Mouse (Mus musculus) liver, embryonic 13.5 days (tissue): ENCODE measurements around the gene Otulin. TPM values are rescaled to one million over a fixed set of nuclear protein-coding genes. Genes with fewer than 3 reads are reported as not detected.

Experiments used
- ATAC-seq: fragments of 200-750 bp; cut with Nextera tagmentation; 2 replicates; pipeline ENCODE4 v1.8.0; 2017; ENCODE audit warnings: low read depth, mild to moderate bottlenecking, moderate number of reproducible peaks, moderate library complexity
- DNase-seq: peaks from one replicate; pipeline ENCODE4 v3.0.0; 2022
- H3K27ac ChIP-seq: fragments of 300-500 bp; sonication (generic); 2 replicates; pipeline ENCODE4 v1.5.1; 2015; ENCODE audit warnings: moderate library complexity, mild to moderate bottlenecking, inconsistent platforms
- H3K27me3 ChIP-seq: fragments of 300-500 bp; sonication (generic); 2 replicates; pipeline ENCODE4 v1.6.1; 2015; ENCODE audit warnings: mild to moderate bottlenecking, inconsistent platforms
- H3K36me3 ChIP-seq: fragments of 300-500 bp; sonication (generic); 2 replicates; pipeline ENCODE4 v1.6.1; 2015; ENCODE audit warnings: mild to moderate bottlenecking, inconsistent platforms
- H3K4me1 ChIP-seq: fragments of 300-500 bp; sonication (generic); replicated peaks from 2 replicates; pipeline ENCODE4 v1.6.1; 2015; ENCODE audit warnings: inconsistent platforms
- H3K4me2 ChIP-seq: fragments of 300-500 bp; sonication (generic); 2 replicates; pipeline ENCODE4 v1.6.1; 2015; ENCODE audit warnings: inconsistent platforms, mild to moderate bottlenecking, moderate library complexity
- H3K4me3 ChIP-seq: fragments of 300-500 bp; sonication (generic); replicated peaks from 2 replicates; pipeline ENCODE4 v1.5.1; 2015; ENCODE audit warnings: mild to moderate bottlenecking, inconsistent platforms
- H3K9ac ChIP-seq: fragments of 300-500 bp; sonication (generic); 2 replicates; pipeline ENCODE4 v1.6.1; 2015; ENCODE audit warnings: mild to moderate bottlenecking, inconsistent platforms
- H3K9me3 ChIP-seq: fragments of 300-500 bp; sonication (generic); replicated peaks from 2 replicates; pipeline ENCODE4 v1.6.1; 2016; ENCODE audit warnings: inconsistent platforms
- WGBS: fragments of 180-500 bp; shearing (Covaris S2); methylation state at CpG from one replicate; pipeline ENCODE4 v1.1.7; 2015; ENCODE audit not compliant: insufficient replicate concordance; 5-methylcytosine and 5-hydroxymethylcytosine counted together
- microRNA-seq: library from miRNA; unstranded; fragments of <30 nt; microRNA quantifications from one replicate; pipeline ENCODE4, GENCODE M21; 2016
- polyA plus RNA-seq: library from polyadenylated mRNA; unstranded; fragments of >200 nt; fragmentation: Nextera tagmentation; extraction: Ambion mirVana; gene quantifications from 2 replicates; pipeline ENCODE4 v1.2.1, GENCODE M21; 2015

Otulin gene
- polyA plus RNA-seq, 1 experiment from 2014 or later, result 20.7 TPM

GRCm38 (mm10) chr15:27497300-27497997 lies 133.0 kb downstream of the Otulin start:
- H3K27ac ChIP-seq, result peak overlapping the region; percentile 99
- no peaks in the 10 kb centered on the region for H3K27me3 ChIP-seq
- WGBS, result 17% methylated on average over 7 of the region's 7 CpGs
- peak overlapping the region; percentile 27 for H3K4me3 ChIP-seq
- DNase-seq (no peak), ATAC-seq (peak; percentile 56)
- no peaks in the 10 kb centered on the region for H3K36me3 ChIP-seq
- H3K9me3 ChIP-seq, result no peaks in the 10 kb centered on the region
- H3K4me2 ChIP-seq, result peak overlapping the region; percentile 66
- peaks cover 99% of the 10 kb centered on the region for H3K4me1 ChIP-seq
- H3K9ac ChIP-seq, result peak overlapping the region; percentile 71

GRCm38 (mm10) chr15:27496596-27497299 lies 133.7 kb downstream of the Otulin start:
- ATAC-seq, result peak; percentile 93
- peak overlapping the region; percentile 66 for H3K4me2 ChIP-seq
- peak; percentile 93 for DNase-seq

GRCm38 (mm10) chr15:27495981-27496401 lies 134.5 kb downstream of the Otulin start:
- 58% methylated on average over 5 of the region's 5 CpGs for WGBS
- Histone ChIP-seq H3K27me3 (no peaks in the 10 kb centered on the region), H3K4me2 (peak overlapping the region; percentile 66), H3K4me1 (peaks cover 99% of the 10 kb centered on the region), H3K27ac (peak overlapping the region; percentile 99), H3K9me3 (no peaks in the 10 kb centered on the region), H3K4me3 (no peak overlapping the region), H3K36me3 (no peaks in the 10 kb centered on the region), H3K9ac (peak overlapping the region; percentile 71)
- ATAC-seq, result no peak
- no peak for DNase-seq

More at GRCm38 (mm10) chr15:27496596-27497299, 133.7 kb downstream of the Otulin start:
- Histone ChIP-seq H3K9ac (peak overlapping the region; percentile 71), H3K4me1 (peaks cover 99% of the 10 kb centered on the region), H3K27me3 (no peaks in the 10 kb centered on the region), H3K27ac (peak overlapping the region; percentile 99), H3K36me3 (no peaks in the 10 kb centered on the region), H3K4me3 (peak overlapping the region; percentile 27), H3K9me3 (no peaks in the 10 kb centered on the region)
- WGBS, result 26% methylated on average over 11 of the region's 11 CpGs

GRCm38 (mm10) chr15:27493516-27493915 lies 137.0 kb downstream of the Otulin start:
- Histone ChIP-seq H3K4me2 (peak overlapping the region; percentile 20; the same call in 1 of the 2 replicates), H3K9ac (peak overlapping the region; percentile 27; the same call in 1 of the 2 replicates), H3K27me3 (peaks cover 8% of the 10 kb centered on the region; the same call in 1 of the 2 replicates), H3K36me3 (no peaks in the 10 kb centered on the region), H3K4me3 (no peak overlapping the region), H3K4me1 (peaks cover 90% of the 10 kb centered on the region), H3K27ac (peak overlapping the region; percentile 99), H3K9me3 (no peaks in the 10 kb centered on the region)
- WGBS, result 30% methylated on average over 10 of the region's 10 CpGs
- ATAC-seq (no peak), DNase-seq (no peak)

GRCm38 (mm10) chr15:27492734-27493133 lies 137.8 kb downstream of the Otulin start:
- H3K9ac ChIP-seq, result no peak overlapping the region
- H3K4me2 ChIP-seq, result no peak overlapping the region
- no peak overlapping the region for H3K4me3 ChIP-seq
- H3K9me3 ChIP-seq, result no peaks in the 10 kb centered on the region
- ATAC-seq (no peak), DNase-seq (no peak)
- peaks cover 8% of the 10 kb centered on the region; the same call in 1 of the 2 replicates for H3K27me3 ChIP-seq
- no peaks in the 10 kb centered on the region for H3K36me3 ChIP-seq
- H3K4me1 ChIP-seq, result peaks cover 90% of the 10 kb centered on the region
- 79% methylated on average over 1 of the region's 1 CpGs for WGBS
- H3K27ac ChIP-seq, result no peak overlapping the region

Small RNA genes within 50 kb of the gene (microRNA-seq; reads per million reads assigned to microRNA genes)
- gene Mir7117, result not detected

Other genes starting within 250 kb of the Otulin start
- 11.1 and 11.8 TPM in 2 replicates for gene Ank, start 164.0 kb downstream of the Otulin start, polyA plus RNA-seq
- 8.0 and 9.1 TPM in 2 replicates for gene Otulinl, start 50.9 kb upstream of the Otulin start, polyA plus RNA-seq